Mouse (Mus musculus) MEL (cell line): ENCODE data around the gene Arnt. TPM values are rescaled to one million over a fixed set of nuclear protein-coding genes. Genes with fewer than 3 reads are reported as not detected.

Source experiments
- DNase-seq: peaks from one replicate; pipeline ENCODE4 v3.0.0; 2011; ENCODE audit warnings: low read depth, low spot score
- H3K27ac ChIP-seq: 2 replicates; pipeline ENCODE4 v1.5.1; 2012; ENCODE audit warnings: low read depth, mild to moderate bottlenecking, control low read depth, low read length, moderate library complexity; ENCODE audit not compliant: control insufficient read depth
- H3K27me3 ChIP-seq, 2 experiments: fragments of 150-350 bp in 1 of 2; sonication (generic) in 1 of 2; 2 replicates each; pipeline ENCODE4 v1.6.1; 2012; ENCODE audit warnings: low read length in 2 of 2, mild to moderate bottlenecking in 2 of 2, improper control_type of control experiment in 1 of 2, moderate library complexity in 1 of 2; ENCODE audit not compliant: insufficient read depth in 2 of 2, control insufficient read depth in 1 of 2
- H3K36me3 ChIP-seq, 2 experiments: 2 replicates each; pipeline ENCODE4 v1.6.1; 2012 to 2014; ENCODE audit warnings: low read length in 2 of 2, improper control_type of control experiment in 1 of 2, inconsistent platforms in 1 of 2, mild to moderate bottlenecking in 1 of 2; ENCODE audit not compliant: insufficient read depth in 2 of 2, control insufficient read depth in 1 of 2
- H3K4me1 ChIP-seq, 2 experiments: fragments of 150-350 bp in 1 of 2; sonication (generic) in 1 of 2; 2 replicates each; pipeline ENCODE4 v1.6.1; 2012; ENCODE audit warnings: low read length in 2 of 2, improper control_type of control experiment in 1 of 2, mild to moderate bottlenecking in 1 of 2; ENCODE audit not compliant: insufficient read depth in 2 of 2, control insufficient read depth in 1 of 2
- H3K4me3 ChIP-seq, 2 experiments: fragments of 150-350 bp in 1 of 2; sonication (generic) in 1 of 2; 2 replicates each; pipeline ENCODE4 v1.5.1; 2012; ENCODE audit warnings: low read depth in 2 of 2, low read length in 2 of 2, mild to moderate bottlenecking in 2 of 2, moderate library complexity in 2 of 2, control low read depth in 1 of 2, improper control_type of control experiment in 1 of 2; ENCODE audit not compliant: control insufficient read depth in 1 of 2, insufficient read depth in 1 of 2
- H3K79me2 ChIP-seq: 2 replicates; pipeline ENCODE4 v1.6.1; 2012; ENCODE audit warnings: mild to moderate bottlenecking, low read length, moderate library complexity; ENCODE audit not compliant: control insufficient read depth, poor library complexity, insufficient read depth
- H3K9ac ChIP-seq: 2 replicates; pipeline ENCODE4 v1.6.1; 2012; ENCODE audit warnings: low read depth, mild to moderate bottlenecking, control low read depth, low read length, moderate library complexity; ENCODE audit not compliant: control insufficient read depth, poor library complexity, severe bottlenecking
- H3K9me3 ChIP-seq: fragments of 150-350 bp; sonication (generic); replicated peaks from 2 replicates; pipeline ENCODE4 v1.6.1; 2012; ENCODE audit warnings: mild to moderate bottlenecking, low read length, improper control_type of control experiment, moderate library complexity; ENCODE audit not compliant: insufficient read depth
- CHD2 ChIP-seq: IDR thresholded peaks from 2 replicates; pipeline ENCODE4 v1.6.1; 2011; ENCODE audit warnings: low read length, improper control_type of control experiment
- ELF1 ChIP-seq: IDR thresholded peaks from 2 replicates; pipeline ENCODE4 v1.6.1; 2014; ENCODE audit warnings: low read depth, mild to moderate bottlenecking, inconsistent platforms, low read length, improper control_type of control experiment, moderate library complexity
- EP300 ChIP-seq, 2 experiments: IDR thresholded peaks; 2 replicates each; pipeline ENCODE4 v1.6.1; 2011; ENCODE audit warnings: improper control_type of control experiment in 2 of 2, low read length in 2 of 2, low read depth in 1 of 2, mild to moderate bottlenecking in 1 of 2
- GATA1 ChIP-seq: IDR thresholded peaks from 2 replicates; pipeline ENCODE4 v1.6.1; 2011; ENCODE audit warnings: low read depth, low read length, improper control_type of control experiment
- MAX ChIP-seq: IDR thresholded peaks from 2 replicates; pipeline ENCODE4 v1.6.1; 2011; ENCODE audit warnings: low read length, improper control_type of control experiment
- MYC ChIP-seq: IDR thresholded peaks from 2 replicates; pipeline ENCODE4 v1.6.1; 2011; ENCODE audit warnings: low read depth, mild to moderate bottlenecking, low read length, improper control_type of control experiment, moderate library complexity
- POLR2A ChIP-seq, 2 experiments: IDR thresholded peaks; 2 replicates each; pipeline ENCODE4 v1.6.1; 2011 to 2012; ENCODE audit warnings: low read length in 2 of 2, mild to moderate bottlenecking in 2 of 2, control low read depth in 1 of 2, improper control_type of control experiment in 1 of 2, low read depth in 1 of 2, moderate library complexity in 1 of 2; ENCODE audit not compliant: control insufficient read depth in 1 of 2, insufficient read depth in 1 of 2, poor library complexity in 1 of 2
- POLR2AphosphoS5 ChIP-seq: IDR thresholded peaks from 2 replicates; pipeline ENCODE4 v1.6.1; 2012; ENCODE audit warnings: low read depth, borderline replicate concordance, mild to moderate bottlenecking, inconsistent platforms, low read length, moderate library complexity, mixed read lengths
- RCOR1 ChIP-seq: IDR thresholded peaks from 2 replicates; pipeline ENCODE4 v1.6.1; 2012; ENCODE audit warnings: low read depth, mild to moderate bottlenecking, inconsistent platforms, low read length, improper control_type of control experiment
- SIN3A ChIP-seq: IDR thresholded peaks from 2 replicates; pipeline ENCODE4 v1.6.1; 2012; ENCODE audit warnings: low read length, improper control_type of control experiment, inconsistent platforms
- SMC3 ChIP-seq: IDR thresholded peaks from 2 replicates; pipeline ENCODE4 v1.6.1; 2011; ENCODE audit warnings: low read depth, low read length, improper control_type of control experiment
- TAL1 ChIP-seq: IDR thresholded peaks from 2 replicates; pipeline ENCODE4 v1.6.1; 2012; ENCODE audit warnings: mild to moderate bottlenecking, inconsistent platforms, low read length, moderate library complexity, mixed read lengths
- TBP ChIP-seq: IDR thresholded peaks from 2 replicates; pipeline ENCODE4 v1.8.0; 2011; ENCODE audit warnings: low read depth, low read length, improper control_type of control experiment
- TCF12 ChIP-seq: IDR thresholded peaks from 2 replicates; pipeline ENCODE4 v1.6.1; 2014; ENCODE audit warnings: low read depth, mild to moderate bottlenecking, inconsistent platforms, low read length, improper control_type of control experiment, moderate library complexity
- polyA plus RNA-seq, 2 experiments: library from polyadenylated mRNA; stranded (reverse) in 1 of 2; unstranded in 1 of 2; fragments of >175 nt in 1 of 2; fragments of >200 nt in 1 of 2; gene quantifications; 2 replicates each; pipeline versions ENCODE4 v1.2.1 to v1.2.4; 2012; ENCODE audit warnings: low replicate concordance in 2 of 2, low read depth in 1 of 2; ENCODE audit not compliant: insufficient read length in 2 of 2, insufficient read depth in 1 of 2, missing spikeins in 1 of 2
- total RNA-seq: library from RNA; depleted of rRNA; stranded (reverse); fragments of 300-350 nt; gene quantifications from 2 replicates; pipeline ENCODE4 v1.2.3, GENCODE M21; 2012

Gene Arnt
- total and polyA plus RNA-seq, 3 experiments = 16.4 to 90.7 (median 62.4) TPM

DNA sequence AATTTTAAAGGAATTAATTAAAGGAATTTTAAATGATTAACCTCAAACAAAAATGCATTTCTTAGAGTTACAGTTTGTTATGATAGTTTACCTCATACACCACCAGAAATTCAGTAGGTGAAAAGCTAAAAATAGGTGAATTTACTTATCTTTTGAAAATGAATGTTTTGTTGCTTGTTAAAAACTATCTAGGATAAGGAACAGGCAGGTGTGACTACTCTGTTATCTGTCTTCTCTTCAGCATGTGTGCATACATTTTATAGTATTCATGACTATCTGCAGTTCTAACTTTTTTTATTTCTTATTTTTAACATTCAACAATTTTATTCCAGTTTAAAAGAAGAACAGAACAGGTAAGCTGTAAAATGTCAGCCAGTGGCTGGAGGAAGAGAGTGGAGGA, 29.7 kb downstream of the Arnt start (continued):
- TF ChIP-seq GATA1 (peak; percentile 70; the same call in 1 of the 2 replicates), MAX (no peak), CHD2 (no peak), ELF1 (no peak), TAL1 (no peak), POLR2AphosphoS5 (no peak), SIN3A (no peak; the same call in 1 of the 2 replicates)

DNA sequence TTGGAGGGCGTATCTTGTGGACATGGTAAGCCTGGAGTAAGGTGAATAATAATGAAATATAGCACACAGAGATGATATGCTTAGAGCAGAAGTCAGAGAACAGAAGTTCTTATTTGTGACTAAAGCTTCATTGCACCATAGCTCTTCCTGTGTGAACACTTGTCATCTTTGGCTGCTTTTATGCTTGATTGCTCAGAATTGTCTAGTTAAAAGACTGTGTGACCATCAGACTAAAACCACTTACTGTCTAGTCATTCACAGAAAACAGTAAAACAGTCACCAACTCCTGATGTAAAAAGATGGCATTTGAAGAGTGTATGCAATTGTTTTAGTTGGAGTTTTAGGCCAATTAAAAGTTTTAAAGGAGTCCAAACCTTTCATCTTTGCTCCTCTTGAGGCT, 44.8 kb downstream of the Arnt start:
- DNase-seq = no peak

DNA sequence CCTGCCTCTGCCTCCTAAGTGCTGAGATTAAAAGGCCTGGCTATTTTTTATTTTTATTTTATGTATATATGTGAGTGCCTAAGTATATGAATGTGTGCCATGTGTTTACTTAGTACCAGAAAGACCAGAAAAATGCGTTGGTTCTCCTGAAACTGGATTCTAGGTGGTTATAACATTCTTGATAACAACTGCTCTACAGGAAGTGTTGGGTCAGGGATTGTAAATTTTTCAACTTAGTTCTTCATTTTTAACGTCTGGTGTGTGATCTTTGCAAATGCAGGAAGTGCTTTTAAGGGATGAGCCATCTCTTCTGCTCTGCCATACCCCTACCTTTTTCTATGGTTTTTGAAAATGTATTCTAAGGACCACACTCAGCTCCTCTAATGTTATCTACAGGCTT, 52.2 kb downstream of the Arnt start:
- Histone ChIP-seq H3K9me3 (no peaks in the 10 kb centered on the region), H3K36me3 (peaks cover 13 to 58% of the 10 kb centered on the region in 2 experiments), H3K27ac (peak overlapping the region; percentile 18; the same call in 1 of the 2 replicates), H3K4me3 (no peak overlapping the region), H3K4me1 (peaks cover 4 to 7% of the 10 kb centered on the region in 2 experiments; a peak in 3 of 4 replicates), H3K9ac (no peak overlapping the region), H3K27me3 (no peaks in the 10 kb centered on the region), H3K79me2 (no peaks in the 10 kb centered on the region)
- TF ChIP-seq SMC3 = no peak
- TF ChIP-seq GATA1 = peak; percentile 43; the same call in 1 of the 2 replicates
- 0 out of 2 replicates have a peak, but pooled peaks have one; percentile 46 for TF ChIP-seq RCOR1
- no peak for TF ChIP-seq POLR2A (IDR thresholded peaks at IDR 0.05; ENCODE audit: control insufficient read depth in 1 of 2, insufficient read depth in 1 of 2, low read depth in 1 of 2, low read length in 2 of 2, poor library complexity in 1 of 2)
- TF ChIP-seq TBP = no peak
- TF ChIP-seq EP300 (IDR thresholded peaks at IDR 0.05; ENCODE audit: low read depth in 1 of 2, low read length in 2 of 2) = peak; percentile 56 to 61
- 0 out of 2 replicates have a peak, but pooled peaks have one; percentile 30 for TF ChIP-seq MYC
- DNase-seq = peak; percentile 73

More for the DNA sequence above, 44.8 kb downstream of the Arnt start:
- H3K4me1 ChIP-seq = no peaks in the 10 kb centered on the region; a peak in 1 of 4 replicates
- peaks cover 5 to 28% of the 10 kb centered on the region in 2 experiments; a peak in 3 of 4 replicates for H3K36me3 ChIP-seq
- no peak overlapping the region for H3K9ac ChIP-seq
- TF ChIP-seq TBP (0 out of 2 replicates have a peak, but pooled peaks have one; percentile 26), TCF12 (no peak)
- TF ChIP-seq, all 39 proteins: peak for 1
- Histone ChIP-seq H3K27ac (no peak overlapping the region), H3K27me3 (no peaks in the 10 kb centered on the region), H3K4me3 (no peak overlapping the region), H3K9me3 (no peaks in the 10 kb centered on the region), H3K79me2 (no peaks in the 10 kb centered on the region)
